Mouse (Mus musculus): ENCODE data around the gene Tbk1.

DNA sequence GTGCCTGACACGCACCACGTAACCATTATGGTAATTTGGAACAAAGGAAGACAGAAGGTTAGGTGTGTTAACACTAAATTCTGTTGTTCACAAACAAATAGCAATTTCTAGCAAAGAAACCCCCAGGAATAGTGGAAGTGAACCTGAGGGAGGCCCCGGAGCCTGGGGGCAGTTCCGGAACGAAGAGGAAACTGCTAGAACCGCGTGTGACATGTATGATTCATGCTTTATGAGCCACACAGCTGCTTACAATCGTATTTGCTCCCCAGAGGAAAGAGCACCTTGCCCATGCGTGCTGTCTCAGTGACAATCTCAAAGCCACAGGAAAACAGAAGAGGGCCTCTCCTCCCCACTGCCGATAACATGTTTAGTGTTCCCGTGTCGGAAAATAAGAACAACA lies 3.6 kb downstream of the Tbk1 start:
- TF ChIP-seq CTCF (IDR thresholded peaks at IDR 0.05; ENCODE audit: low read depth) (no peak), EP300 (IDR thresholded peaks at IDR 0.05; ENCODE audit: low read depth) (no peak)
